Mouse (Mus musculus) CH12F3 (cell line): ENCODE results near the gene Prmt8.

ENCODE experiments used
- in situ Hi-C: fragments of 300-500 bp; cut with MboI; formaldehyde crosslinking; loops from 2 replicates; pipeline ENCODE4 v1.14.3; 2020; ENCODE audit warnings: low sequenced_read_pairs

Prmt8 gene

GRCm38 (mm10) chr6:127740711-127741110 lies 28.6 kb downstream of the Prmt8 start:
- in situ Hi-C loops = no loop called here

GRCm38 (mm10) chr6:127739921-127740320 lies 29.4 kb downstream of the Prmt8 start:
- in situ Hi-C loops = no loop called here

GRCm38 (mm10) chr6:127735130-127735981 lies 33.9 kb downstream of the Prmt8 start:
- in situ Hi-C loops = no loop called here

- in situ Hi-C loops = no loop called here
Observed at GRCm38 (mm10) chr6:127723126-127723525, 46.1 kb downstream of the Prmt8 start.

GRCm38 (mm10) chr6:127719875-127720274 lies 49.4 kb downstream of the Prmt8 start:
- in situ Hi-C loops = no loop called here

- in situ Hi-C loops = no loop called here
Observed at GRCm38 (mm10) chr6:127717239-127718137, 51.8 kb downstream of the Prmt8 start.

- in situ Hi-C loops = no loop called here
Observed at GRCm38 (mm10) chr6:127715428-127715827, 53.8 kb downstream of the Prmt8 start.

GRCm38 (mm10) chr6:127714906-127715305 lies 54.4 kb downstream of the Prmt8 start:
- in situ Hi-C loops = no loop called here

- in situ Hi-C loops = no loop called here
Observed at GRCm38 (mm10) chr6:127708218-127708628, 61.0 kb downstream of the Prmt8 start.

GRCm38 (mm10) chr6:127701036-127701783 lies 68.1 kb downstream of the Prmt8 start:
- in situ Hi-C loops = no loop called here

- in situ Hi-C loops = no loop called here
Observed at GRCm38 (mm10) chr6:127693681-127694080, 75.6 kb downstream of the Prmt8 start.

GRCm38 (mm10) chr6:127692298-127692697 lies 77.0 kb downstream of the Prmt8 start:
- in situ Hi-C loops = no loop called here

GRCm38 (mm10) chr6:127687181-127687860 lies 82.0 kb downstream of the Prmt8 start:
- in situ Hi-C loops = no loop called here

GRCm38 (mm10) chr6:127684981-127685380 lies 84.3 kb downstream of the Prmt8 start:
- in situ Hi-C loops = no loop called here

- in situ Hi-C loops = no loop called here
Observed at GRCm38 (mm10) chr6:127683561-127683960, 85.7 kb downstream of the Prmt8 start.

- in situ Hi-C loops = no loop called here
Observed at GRCm38 (mm10) chr6:127680784-127681183, 88.5 kb downstream of the Prmt8 start.

GRCm38 (mm10) chr6:127678998-127679397 lies 90.3 kb downstream of the Prmt8 start:
- in situ Hi-C loops = no loop called here

- in situ Hi-C loops = no loop called here
Observed at GRCm38 (mm10) chr6:127678320-127678719, 91.0 kb downstream of the Prmt8 start.

- in situ Hi-C loops = no loop called here
Observed at GRCm38 (mm10) chr6:127676866-127677265, 92.4 kb downstream of the Prmt8 start.

- in situ Hi-C loops = no loop called here
Observed at GRCm38 (mm10) chr6:127672071-127672470, 97.2 kb downstream of the Prmt8 start.
